Mouse (Mus musculus) fibroblast of lung, adult 2 months (primary cell): ENCODE data around the gene Camta1.

Experiments
- DNase-seq: peaks from one replicate; pipeline ENCODE4 v3.0.0-alpha.2; 2011; ENCODE audit warnings: low read depth

The Camta1 gene

DNA sequence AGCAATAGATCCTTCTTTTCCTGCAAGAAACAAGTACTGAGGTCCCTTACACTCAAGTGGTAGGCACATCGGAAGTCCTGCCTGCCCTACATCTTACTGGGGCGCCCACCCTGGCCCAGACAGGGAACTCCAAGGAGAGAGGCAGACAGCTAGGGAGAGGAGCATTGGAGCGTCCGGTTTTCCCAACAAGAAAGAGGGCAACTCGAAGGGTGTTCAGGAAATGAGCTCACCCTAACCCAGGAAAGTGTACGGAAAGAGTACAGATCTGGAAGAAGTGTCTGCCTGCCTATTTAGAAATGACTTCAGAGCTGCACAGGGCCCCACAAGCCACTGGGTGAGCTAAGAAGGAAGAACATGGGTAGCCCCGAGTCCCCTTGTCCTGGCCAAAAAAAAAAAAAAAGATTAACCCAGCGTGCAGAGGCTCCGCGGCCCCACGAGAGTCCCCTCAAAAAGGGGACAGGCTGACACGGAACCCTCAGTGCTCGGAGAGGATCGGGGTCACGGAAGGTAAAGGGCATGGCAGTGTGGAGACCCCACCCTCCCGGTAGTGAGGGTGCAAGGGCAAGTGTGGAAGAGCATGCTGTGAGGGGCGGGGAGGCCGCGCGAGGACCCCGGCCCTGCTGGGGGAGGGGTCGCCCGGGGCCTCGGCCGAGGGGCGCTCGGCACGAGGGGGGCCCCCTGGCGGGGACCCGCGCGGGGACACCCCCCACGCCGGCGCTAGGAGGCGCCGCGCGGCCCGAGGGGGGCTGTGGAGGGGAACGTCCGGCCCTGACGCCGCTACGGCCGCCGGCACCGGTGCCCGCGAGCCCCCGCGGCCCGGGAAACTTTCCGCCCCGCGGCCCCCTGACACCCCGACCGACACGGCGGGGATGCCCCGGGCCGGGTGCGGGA lies 990 bp downstream of the Camta1 start:
- no peak for DNase-seq

DNA sequence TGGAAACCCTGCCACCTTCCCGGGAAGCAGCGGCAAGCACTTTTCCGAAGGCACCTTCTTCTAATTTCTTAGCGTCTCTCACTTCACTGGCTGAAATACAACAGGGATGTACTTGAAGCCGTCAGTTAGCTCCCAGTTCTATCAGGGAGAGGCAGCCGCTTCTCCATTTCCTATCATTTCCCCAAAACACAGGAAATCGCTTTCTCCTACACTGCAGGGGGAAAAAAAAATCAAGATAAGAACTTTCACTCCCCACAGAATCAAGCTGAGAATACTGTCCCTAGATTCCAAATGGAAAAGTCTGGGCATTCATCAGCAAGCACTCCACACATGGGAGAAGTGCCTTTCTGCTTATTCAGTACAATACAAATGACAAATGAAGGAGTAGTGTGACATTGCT lies 2.4 kb downstream of the Camta1 start:
- DNase-seq: no peak

DNA sequence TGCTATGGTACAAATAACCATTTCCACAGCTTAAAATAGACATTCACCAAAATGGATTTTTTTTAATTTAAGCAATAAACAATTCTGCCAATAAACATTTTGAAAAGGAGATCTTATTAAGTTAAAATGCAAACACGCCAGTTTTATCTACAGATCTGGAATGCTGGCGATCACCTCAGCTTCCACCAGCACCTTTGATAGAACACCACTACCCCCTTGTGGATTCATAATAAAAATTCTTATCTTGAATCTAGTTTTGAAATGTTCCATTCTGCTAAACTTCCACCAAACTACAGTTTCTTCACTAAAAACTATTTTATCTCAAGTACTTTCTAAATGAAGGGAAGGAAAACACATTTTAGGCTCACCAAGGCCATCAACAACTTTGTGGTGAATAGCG lies 7.7 kb downstream of the Camta1 start:
- DNase-seq: no peak

DNA sequence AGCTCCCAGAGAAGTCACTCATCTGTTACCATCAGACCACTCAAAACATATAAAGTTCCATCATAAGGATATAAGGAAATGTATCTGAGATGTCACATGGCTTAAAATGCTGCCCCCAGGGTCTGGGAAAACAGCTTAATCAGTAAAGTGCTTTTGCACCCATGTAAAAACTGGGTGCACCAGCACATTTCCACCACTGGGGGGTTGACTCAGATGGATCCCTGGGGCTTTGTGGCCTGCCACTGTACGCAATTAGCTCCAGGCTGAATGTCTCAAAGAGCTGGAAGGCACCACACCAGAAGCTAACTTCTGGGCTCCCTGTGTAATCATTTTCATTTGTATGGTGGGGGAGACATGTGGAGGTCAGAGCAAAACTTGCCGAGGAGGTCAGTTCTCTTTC lies 10.5 kb downstream of the Camta1 start:
- DNase-seq: no peak

DNA sequence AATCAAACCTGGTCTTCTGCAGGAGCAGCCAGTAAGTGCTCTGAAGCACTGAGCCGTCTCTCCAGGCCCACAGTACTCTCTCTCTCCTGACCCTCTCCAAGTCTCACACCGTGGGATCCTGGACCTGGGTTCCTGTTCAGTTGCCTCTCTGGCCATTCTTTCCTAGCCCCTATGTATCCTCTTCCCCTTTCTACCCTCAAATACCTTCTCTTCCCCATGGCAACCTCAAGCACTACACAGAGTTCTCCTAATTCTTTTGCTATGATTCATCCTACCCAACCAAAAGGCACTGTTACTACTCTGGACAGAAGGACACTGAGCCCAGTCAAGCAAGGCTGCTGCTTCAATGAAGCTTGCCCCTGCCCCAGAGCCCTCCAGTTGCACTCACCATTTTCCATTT lies 19.1 kb downstream of the Camta1 start:
- DNase-seq: no peak

DNA sequence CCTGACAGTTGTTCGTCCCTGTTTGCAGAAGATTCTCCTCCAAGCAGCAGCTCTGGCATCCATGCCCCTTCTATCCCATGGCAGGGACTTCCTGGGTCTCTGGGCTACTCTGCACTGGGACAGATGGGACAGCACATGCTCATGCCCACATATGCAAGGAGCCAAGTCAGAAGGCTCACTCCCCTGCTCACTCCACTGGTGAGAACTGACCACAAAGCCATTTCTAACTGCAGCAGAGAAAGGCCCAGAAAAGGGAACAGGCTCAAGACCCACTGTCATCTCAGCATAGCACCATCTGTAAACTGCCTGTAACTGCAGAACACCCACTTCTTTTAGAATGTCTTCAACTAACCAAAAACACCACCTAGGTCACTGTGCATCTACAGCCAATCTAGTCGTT lies 23.2 kb downstream of the Camta1 start:
- no peak for DNase-seq

DNA sequence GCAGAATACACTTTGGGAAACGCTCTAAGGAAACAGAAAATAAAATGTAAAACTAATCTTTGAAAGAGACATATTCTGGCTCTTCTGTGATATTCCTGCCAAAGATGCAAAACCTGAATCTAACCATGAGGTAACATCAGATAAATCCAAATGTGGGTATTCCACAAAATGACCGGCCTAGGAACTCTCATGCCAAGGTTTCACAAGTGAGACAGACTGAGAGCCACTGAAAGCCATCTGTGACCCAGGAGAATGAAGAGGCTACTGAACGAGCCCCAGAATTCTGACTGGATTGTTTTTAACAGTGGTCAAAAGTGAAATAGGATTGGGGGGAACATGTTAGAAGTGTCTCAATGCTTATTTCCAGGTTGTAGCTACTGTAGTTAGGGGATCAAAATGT lies 25.8 kb downstream of the Camta1 start:
- no peak for DNase-seq

DNA sequence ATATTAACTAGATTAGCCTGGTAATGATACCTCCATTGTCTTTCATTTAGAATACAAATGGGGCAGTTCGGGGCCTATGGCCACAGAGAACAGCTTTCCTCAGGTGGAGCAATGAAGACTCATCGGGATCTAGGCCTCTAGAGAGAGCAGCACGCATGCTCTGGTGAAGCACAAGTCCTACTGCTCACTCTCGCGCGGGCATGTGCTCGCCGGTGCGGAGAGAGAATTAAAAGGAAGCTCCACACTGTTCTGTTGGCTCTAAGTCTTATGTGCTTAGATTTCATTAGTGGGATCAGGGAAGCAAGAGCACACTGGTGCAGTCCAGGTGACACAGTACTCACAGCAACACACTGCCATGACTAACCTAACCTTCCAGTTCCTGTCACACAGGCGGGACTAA lies 27.1 kb downstream of the Camta1 start:
- no peak for DNase-seq

DNA sequence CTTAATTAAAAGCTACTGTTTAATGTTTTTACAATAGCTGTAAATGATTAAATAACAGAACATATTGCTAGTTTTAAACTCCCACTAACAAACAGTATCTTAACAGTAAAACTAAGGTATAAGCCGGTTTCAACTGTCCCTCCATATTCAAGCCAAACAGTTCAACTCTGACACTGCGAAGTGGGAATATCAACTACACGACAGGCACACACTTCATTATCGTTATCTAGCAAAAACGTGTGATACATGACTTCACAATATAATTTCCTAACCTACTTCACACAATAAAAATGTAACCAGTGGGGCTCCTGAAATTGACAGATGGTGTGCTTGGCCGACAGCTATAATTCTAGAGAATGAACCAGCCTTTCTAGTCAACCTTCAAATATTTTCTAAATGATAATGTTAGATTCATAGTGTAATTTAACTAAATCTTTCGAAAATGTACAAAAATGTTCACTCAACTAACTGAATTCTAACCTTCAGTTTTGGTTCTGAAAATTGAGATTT lies 27.7 kb downstream of the Camta1 start:
- no peak for DNase-seq

DNA sequence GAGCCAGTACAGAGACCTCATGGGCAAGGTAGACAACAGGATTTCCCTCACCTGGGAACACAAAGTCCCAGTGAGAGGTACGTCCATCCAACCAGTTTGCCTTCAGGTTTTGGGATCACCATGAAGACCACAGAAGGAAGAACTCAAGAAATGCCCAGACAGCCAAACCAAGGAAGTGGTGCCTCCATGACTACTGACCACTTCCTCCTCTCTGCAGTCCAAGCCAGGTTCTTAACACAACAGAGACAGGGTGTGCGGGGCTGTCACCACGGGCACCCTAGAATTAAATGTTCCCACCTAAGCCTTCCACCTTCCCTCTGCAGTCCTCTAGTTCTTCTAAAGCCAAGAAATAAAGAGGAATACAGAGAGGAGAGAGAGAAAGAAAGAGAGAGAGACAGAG lies 33.8 kb downstream of the Camta1 start:
- no peak for DNase-seq

DNA sequence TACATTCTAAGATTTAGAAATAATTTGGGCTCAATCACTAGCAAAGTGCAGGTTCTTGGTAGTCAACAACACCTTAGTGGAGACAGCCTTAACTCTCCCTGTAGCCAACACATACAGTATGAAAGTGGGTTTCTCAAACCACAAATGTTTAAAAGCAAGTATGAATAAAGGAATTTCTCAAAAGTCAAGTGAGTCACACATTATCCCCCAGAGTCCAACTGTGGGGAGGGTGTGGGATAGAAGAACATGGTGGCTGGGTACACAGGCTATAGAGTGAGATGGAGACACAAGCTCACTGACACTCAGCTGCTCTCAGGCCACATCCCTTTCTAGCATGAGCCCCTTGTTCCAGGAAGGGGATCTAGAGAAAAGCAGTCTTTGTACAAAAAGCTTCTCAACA lies 34.3 kb downstream of the Camta1 start:
- DNase-seq: peak; percentile 33

DNA sequence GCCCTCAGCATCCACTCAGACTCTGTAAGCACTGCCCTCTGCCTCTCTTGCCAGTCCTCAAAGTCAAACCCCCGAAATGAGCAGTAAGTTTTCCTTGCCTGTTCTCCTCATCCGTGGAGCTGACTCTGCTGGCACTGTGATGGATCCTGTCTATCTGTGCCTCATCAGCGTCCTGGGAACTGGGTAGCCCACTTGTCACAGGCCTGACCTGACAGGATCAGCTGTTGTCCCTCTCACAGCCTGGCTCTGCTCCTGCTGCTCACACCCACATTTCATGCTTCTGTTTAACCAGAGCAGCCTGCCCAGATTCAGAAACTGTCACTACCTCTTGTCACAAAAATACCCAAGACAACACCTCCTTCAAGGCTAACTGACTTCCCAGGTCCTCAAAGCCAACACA lies 37.7 kb downstream of the Camta1 start:
- no peak for DNase-seq

DNA sequence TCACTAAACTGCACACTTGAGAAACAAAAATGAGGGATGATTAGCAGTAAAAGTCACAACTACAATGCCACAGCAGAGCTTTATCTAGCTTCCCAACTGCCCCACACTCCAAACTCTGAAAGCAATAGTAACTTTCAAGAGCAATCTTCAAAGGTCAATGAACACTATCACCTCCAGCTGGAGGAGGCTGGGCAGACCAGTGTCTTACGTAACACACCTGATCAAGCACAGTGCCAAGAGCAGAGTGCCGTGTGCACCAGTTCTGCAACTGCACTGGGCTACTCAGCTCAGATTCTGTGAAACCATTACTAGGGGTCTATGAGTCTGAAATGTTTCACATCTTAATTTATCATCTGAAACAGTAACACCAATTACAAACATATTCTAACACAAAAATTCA lies 38.7 kb downstream of the Camta1 start:
- no peak for DNase-seq

DNA sequence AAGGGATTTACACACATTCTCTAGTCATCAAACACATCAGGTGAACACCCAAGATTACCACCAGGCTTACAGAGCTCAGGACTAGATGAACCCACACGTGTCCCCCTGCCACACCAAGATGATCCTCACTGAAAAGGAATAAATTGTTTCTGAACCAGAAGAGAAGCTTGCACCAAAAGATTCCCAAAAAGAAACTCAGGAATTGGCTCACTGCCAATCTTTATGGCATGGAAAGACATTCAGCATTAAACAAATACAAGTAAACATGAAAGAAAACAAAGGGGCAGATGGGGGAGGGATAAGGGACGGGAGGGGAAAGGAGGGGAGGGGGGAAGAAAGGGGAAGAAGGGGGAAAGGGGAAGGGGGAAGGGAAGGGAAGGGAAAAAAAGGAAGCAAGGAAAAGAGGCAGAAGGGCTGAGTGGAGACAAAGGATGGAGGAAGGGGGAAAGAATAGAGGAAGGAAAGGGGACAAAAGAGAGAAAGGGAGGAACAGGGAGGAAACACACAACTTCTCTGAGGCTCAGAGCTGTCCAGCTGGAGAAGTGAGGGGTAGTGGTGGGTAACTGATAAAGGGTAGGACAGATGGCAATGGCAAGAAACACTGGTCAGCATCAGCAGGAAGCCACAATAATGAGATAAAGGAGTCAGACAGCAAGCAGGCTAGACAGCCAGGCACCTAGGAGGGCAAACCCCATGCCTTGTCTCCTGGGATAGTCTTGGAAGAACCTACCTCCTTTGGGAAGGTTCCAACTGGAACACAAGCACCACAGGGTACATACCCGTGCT lies 43.5 kb downstream of the Camta1 start:
- DNase-seq: no peak

DNA sequence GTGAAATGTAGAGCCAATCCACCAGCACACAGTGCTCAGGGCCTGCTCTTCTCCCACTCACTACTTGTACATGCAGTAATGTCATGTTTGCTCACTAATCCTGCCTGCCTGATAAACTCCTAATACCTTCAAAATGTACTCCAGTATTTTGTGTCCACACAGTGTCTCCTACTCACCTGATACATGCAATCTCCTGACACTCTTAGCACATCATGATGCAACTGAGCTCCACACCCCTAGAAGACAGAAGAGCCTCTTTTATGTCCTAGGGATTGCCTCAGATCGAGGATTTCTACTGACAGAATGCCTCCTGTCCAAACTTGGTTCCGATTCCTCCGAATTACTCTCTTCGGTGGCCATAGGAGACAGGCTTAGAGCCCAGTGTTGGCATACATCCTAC lies 48.0 kb downstream of the Camta1 start:
- DNase-seq: no peak

DNA sequence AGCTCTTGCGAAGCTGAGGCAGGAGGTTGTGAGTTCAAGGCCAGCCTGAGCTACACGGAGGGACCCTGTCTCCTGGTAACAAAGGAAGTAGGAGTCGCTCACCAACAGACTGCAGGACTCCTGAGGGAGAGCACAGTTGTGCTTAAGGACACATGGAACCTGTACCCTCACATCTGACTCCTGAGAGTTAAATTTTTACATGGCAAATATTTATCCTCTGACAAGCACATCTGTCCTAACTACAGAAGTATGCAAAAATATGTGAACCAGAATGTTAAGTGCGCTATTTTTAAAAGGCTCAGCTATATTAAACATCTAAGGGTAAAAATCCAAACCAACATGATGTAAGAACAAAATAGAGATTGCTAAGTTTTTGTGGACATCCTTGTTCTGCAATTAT lies 56.0 kb downstream of the Camta1 start:
- no peak for DNase-seq

DNA sequence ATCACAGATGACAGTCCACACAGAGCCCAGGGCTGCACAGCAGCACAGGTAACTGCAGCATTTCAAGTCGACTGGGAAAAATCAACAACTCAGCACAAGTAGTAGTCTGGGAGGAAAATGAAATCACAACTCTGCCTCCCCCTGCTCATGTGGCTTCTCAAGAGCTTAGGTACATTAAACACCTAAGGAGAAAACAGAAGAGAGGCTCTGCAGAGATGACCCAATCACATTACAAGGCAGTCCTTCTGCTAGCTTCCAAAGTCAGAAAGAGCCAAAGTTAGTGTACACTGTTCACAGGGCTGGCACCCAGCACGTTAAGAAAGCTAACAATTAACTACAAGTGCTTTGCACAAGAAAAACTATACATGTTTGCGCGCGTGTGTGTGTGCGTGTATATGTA lies 56.6 kb downstream of the Camta1 start:
- no peak for DNase-seq

DNA sequence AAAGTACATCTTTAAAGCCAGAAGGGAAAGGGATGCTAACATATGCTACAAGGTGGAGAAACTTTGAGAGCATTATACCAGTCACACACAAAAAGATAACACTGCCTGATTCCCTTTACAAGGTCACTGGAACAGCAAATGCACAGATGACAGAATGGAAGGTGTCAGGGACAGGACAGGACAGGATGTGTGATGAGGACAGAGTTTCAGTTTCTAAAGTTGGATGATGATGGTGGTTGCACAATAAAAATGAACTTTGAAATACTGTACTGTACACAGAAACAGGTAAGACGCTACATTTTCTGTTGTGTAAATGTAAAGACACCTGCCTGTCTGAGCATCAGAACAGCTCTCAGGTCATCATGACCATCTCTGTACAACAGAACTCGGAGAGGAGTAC lies 57.5 kb downstream of the Camta1 start:
- DNase-seq: no peak

DNA sequence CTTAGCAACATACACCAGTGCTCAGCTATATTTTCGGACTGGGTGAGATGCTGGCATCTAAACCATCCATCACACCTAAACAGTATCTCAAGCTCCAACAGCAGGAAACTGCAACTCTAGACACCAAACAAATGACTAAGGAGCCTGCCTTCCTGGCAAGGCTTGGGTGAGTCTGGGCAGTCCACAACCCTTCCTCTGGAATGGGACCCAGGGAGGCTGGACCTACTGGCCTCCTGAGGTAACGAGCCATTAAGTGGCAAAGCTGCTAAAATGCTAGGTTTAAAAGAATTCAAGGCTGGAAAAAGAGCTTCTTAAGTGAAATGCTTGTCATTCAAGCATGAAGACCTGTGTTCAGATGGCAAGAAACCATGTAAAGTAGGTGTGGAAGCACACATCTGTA lies 63.0 kb downstream of the Camta1 start:
- DNase-seq: peak; percentile 13

DNA sequence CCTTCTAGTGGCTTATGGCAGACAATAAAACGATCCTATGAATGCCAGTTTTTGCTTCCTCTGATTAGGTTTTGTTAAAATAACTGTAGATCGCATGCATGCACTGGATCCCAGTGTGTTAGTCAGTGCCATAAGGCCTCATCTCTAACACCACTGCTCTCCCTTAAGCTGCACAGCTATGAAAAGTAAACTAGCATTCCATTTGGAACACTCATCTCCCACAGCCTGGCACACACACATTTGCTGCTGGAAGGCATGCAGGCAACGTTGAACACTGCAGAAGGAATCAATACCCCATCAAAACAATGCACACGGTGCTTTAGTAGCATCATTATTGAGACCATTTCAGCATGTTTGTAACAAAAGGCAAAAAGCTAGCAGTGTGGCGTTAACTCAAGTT lies 68.0 kb downstream of the Camta1 start:
- peak; percentile 48 for DNase-seq

DNA sequence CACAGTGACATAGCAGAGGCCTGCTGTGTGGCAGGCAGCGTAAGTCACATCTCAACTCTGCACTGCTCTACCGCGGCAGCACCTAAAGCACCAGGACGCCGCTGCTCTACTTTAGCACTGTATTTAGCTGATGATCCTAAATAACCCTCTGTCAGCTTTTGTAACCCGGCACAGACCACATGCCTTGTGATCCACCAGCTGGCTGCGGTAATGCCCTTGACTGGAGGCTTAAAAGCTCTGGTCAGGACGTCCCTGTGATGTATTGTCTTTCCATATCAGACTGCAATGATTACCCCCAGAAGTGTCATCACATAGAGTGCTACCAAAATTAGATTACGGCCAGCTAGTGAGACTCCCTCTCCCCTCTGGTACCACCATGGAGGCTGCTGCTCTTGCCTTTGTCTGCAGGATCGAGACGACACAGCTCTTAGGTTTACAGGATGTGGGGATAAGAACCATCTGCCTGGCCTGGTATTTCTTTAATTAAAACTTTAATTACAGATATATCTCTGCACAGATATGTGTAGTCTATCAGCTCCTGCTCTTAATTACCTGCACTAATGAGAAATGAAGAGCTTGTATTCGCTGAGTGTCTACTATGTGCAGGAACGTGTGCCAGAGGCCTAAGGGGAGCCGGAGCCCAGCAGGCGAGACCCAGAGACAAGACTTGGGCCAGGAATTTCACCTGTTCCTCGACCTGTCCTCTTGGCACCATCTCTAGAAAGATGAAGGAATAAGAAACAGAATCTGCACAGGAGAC lies 74.5 kb downstream of the Camta1 start:
- no peak for DNase-seq

DNA sequence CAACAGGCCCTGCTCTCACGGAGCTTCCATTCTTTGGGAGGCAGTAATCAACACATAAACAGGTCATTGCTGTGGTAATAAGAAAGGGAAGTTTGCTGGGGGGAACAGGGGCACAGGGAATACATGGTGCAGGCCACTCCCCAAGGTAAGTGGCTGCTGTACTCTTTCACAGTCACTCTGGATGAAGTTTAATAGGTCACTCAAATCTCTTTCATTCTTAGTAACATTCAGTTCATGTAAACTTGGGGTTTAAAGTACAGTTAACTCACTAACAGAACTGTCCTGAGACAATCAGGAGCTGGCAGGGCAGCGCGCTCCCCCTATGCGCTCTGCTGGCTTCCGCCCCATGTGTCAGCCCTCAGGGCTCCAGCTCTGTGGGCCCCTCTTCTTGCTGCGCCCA lies 81.2 kb downstream of the Camta1 start:
- DNase-seq: no peak
